Mouse (Mus musculus) mesoderm, embryonic 11.5 days (tissue): Measurements from ENCODE around the gene Pet117.
"Not testable (repeated sequence)": the region's sequence is repeated elsewhere in the genome, so short reads cannot be mapped to it uniquely, and the experiment has no call there.

Experiments
- DNase-seq: peaks from one replicate; pipeline ENCODE4 v3.0.0-alpha.2; 2012; ENCODE audit warnings: low read depth, low spot score

Gene Pet117

DNA sequence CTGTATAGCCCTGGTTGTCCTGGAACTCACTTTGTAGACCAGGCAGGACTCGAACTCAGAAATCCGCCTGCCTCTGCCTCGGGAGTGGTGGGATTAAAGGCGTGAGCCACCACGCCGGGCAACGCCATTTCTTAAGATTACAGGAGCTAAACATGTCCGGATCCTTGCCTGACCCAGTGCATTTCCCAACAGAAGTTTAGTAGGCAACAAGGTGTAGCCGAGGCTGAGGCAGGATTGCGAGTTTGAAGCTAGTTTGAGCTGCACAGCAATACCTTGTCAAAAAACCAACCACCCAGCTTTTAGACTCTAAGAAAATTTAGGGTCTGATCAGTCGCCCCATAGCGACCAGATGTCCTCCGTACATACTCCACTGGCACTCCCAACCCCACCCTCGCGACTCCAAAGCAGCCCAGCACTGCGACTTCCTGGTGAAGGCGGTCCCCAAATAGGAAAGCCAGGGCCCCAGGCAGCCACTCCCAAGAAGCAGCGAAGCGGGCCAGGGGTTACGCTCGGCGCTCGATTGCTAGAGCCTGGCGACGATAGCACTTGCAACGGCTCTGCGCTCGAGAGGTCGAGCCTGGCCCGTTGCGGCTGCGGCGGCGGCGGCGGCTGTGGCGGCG is at the start of gene Pet117, which contains the start of gene Kat14:
Gene Pet117 (plus strand): TSS at position 597 of the 620 bp plus-strand sequence.
Gene Kat14 (plus strand): TSS at position 584 of the 620 bp plus-strand sequence.
- DNase-seq = peak; percentile 94

DNA sequence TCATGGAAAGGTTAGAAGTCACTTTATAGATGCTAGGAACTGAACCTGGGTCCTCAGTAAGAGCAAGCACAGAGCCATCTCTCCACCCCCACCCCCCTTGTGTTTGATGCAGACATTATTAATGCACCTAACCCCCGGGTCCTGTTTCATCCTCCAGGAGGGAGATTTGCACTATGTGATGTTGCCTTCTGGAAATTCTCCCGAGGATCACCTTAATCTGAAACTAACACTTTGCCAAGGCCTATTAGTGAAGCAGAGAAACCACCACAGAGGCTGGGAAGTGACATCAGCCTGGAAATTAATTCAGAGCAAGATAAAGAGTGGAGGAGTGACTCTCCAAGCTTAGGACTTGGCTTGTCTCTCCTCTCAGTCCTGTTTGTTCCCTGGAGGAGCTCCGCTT is 44.6 kb upstream of the Pet117 start:
- DNase-seq = no peak

DNA sequence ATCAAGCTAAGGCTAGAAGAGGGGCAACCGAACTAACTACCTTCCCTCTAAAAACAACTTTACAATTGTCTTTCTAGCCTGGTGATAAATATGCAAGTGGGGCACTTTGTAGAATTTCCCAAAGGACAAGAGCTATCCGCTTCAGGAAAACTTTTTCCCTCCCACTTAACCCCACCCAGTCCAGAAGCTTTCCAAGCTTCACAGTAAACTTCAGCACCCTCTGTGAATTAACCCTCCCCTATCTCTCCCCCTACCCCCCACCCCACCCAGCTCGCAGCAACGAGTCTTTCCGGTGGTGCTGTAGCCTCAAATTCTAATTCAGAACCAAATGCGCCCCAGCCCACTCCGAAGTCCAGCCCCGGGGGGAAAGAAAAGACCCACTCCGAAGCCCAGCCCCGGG is 39.3 kb upstream of the Pet117 start:
- no peak for DNase-seq

DNA sequence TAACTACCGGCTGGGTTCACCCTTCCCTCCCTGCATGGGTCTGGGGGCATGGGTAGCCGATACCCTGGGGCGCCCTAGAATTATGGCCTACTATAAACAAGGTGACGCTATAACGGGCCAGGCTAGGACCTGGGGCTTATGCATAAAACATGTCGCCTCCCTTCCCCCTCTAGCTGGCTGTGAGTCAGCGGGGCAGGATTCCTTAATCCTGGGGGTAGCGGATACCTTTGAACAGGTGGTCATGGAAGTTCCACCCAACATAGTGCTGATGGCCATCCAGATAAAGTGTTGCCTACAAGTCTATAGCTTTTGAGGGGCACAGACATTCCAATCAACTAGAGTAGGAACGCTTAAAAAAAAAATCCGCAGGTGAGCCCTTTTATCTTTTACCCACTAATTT is 38.9 kb upstream of the Pet117 start:
- no peak for DNase-seq

DNA sequence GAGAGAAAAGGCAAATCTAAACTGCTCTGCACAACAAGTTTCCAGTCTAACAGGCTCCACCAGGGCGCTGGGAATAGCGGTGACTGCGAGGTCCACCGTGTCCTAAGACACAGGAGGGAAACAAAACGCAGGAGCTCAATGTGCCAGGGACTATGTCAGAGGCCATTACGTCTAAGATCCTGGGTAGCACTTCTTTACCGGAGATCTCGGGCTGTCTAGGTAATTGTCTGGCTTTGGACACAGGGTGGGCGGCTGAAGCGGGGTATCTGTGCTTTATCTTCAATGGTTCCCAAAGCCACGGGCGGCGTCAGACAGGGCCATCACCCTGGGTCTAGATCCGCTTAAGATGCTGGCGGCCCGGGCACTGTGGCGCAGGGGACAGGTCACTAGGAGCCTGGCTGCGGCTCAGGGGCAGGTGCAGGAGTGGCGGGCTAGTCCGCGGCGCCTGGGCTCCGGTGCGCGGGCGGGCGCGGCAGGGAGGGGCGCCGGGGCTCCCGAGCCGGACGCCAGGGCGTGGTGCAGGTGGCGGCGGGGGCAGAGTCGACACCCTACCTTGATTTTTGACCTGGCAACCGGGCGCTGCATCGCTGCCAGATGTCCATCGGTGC is 38.3 kb upstream of the Pet117 start:
- peak; percentile 21 for DNase-seq

DNA sequence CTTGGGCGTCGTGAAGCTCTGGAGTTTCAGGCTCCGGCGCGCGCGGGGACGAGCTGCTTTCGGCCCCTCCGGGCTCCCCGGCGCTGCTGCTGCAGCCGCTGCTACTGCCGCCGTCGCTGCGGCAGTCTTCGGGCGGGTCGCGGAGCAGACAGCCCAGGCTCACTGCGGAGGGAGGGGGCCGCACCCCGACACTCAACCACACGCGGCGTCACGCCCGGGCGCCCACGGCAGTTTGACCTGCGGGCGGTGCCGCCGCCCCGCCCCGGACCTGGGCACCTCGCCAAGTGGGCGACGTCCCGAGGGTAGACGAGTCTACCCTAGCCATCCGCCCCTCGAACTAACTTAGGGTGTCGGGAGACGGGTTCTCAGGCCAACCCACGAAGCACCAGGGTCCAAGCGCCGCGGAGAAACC is 37.8 kb upstream of the Pet117 start:
- peak; percentile 20 for DNase-seq

DNA sequence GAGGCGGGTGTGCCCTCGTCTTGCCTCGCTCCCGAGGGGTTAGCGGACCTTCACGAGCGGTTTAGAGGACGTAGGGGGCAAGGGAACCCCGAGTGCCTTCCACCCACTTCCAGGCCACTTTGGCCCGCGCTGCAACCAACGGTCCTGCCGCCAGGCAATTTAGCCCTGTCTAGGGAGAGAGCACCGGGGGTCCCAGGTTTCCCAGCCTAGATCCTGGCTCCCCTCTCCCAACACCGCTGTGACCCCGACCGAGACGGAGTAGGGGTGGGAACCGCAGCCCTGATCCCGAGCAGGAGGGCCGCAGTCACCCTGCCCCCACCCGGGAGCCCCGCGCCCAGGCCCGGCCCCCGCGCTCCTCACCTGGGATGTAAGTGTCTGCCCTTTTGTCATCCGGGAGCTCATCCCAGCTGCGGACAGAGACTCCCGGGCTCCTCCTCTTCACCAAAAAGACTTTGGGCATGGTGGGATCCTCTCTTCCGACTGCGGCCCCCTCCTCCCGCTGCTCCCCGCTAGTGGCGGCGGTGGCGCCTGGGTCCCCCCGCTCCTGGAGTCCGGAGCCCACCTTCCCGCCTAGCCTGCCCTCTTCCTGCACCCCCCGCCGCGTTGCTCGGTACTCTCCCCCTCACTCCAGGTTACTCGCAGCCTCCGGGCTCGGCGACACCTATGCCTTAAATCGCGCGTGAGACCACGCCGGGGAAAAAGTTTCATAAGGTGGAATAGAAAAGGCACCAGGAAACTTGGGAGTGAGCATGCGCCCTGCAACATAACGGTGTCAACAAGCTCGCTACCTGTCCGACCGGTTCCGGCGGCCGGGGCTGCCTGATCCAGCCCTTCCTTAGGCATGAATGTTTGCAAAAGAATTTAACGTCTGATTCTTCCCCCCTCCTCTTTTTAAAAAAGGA is 37.1 kb upstream of the Pet117 start, which contains the start of gene Ovol2:
Gene Ovol2 (minus strand): TSS at position 746 of the 902 bp plus-strand sequence.
- DNase-seq = peak; percentile 22

DNA sequence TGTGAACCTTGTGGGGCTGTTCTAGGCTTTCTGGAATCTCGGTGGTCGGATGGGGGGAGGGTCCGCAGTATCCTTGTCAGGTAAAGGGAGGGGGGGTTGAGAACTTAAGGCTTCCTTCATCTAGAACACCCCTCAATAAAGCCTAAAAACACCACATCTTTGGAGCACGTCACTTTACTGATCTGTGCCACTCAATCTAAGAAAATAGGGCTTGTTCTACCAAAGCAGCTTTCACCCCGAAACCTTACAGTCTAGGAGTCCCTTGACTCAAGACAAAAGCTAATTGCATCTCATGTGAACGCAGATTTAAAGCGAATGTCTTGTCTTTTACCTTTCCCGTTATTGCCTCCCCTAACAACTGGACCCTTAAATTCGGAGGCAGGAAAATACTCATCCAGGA is 36.3 kb upstream of the Pet117 start:
- peak; percentile 13 for DNase-seq

DNA sequence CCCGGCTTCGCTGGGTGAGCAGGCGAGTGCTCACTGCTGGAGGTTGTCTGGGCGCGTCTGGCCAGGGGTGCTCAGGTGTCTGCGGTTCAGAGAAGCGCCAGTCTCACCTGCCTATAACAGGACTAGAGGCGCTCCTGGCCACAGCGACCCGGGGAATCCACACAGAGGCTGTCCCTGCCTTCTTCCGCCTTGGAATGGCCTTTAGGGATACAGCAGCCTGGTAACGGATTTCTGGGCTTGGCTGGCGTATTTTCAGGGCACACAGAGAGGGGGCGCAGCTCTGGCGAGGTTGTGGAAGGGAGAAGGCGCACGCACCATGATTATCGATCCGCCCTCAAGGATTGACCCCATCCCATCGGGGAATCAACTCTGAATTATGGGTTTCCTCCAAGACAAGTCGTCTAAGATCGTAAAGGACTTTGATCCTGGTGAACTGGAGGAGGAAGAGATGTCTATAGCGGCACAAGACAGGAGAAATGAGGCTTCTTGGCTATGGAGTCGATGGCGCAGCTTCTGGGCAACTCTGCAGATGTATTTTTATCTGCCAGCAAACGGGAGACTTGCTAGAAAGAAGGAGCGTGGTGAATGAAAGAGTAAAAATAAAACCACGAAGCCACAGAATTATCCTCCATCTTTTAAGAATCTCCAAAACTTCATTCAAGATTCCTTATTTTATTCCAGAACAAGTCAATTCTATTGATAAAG is 35.5 kb upstream of the Pet117 start:
- DNase-seq = peak; percentile 37

DNA sequence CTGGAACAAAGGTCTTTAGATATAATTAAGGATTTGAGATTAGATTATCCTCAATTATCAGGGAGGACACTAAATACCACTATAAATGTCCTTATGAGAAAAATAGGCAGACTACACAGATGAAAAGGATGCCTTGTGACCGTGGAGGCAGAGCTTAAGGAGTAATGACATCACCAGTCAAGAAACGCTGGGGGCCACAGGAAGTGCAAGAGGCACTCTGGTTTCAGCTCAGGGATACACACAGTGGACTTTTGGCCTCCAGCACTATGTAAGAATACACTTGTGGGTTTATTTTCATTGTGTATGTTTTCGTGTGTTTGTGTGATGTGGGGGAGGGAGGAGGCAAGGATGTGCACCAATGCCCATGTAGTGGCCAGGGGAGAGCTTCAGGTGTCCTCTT is 31.6 kb upstream of the Pet117 start:
- DNase-seq = no peak

DNA sequence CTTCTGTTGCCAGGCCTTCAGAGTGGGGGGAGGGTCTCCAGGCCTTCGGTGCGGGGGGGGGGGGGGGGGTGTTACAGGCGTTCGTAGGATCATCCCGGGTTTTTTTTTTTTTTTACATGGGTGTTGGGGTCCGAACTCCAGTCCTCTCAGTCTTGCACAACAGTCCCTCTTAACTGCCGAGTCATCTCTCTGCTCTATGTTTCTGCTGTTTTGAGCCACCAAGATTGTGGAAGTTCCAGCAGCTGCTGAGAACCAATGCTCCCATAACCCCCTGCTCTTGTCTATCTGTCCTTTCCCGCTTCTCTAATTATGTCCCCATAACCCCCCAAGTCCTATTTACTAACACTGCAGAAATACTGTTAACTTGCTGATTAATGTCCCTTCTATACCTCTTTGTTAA is 31.1 kb upstream of the Pet117 start:
- no peak for DNase-seq

DNA sequence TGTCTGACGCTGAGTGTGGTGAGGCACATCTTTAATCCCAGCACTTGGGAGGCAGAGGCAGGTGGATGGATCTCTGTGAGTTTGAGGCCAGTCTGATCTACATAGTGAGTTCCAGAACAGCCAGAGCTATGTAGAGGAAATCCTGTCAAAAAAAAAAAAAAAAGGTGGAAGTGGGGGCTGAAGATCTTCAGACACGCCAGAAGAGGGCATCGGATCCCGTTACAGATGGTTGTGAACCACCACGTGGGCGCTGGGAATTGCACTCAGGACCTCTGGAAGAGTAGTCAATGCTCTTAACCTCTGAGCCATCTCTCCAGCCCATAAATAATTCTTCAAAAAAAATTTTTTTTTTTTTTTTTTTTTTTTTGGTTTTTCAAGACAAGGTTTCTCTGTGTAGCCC is 30.6 kb upstream of the Pet117 start:
- DNase-seq = not testable (repeated sequence)

DNA sequence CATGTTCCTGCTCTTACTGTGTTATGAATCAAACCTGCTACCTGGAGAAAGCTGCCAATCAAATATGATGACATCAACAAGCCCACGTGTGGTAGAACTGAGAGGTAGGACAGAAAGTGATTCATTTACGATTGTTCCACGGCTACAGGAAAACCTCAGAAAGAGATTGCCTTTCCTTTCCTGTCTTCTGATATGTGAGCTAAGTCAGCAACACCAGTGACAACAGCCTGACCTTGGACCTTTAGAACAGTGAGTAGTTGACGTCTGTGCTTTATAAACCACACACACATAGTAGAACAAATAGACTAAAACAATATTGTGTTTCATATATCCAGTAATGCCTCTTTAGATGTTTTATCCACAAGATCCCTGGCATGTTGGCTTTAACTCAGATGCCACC is 25.6 kb upstream of the Pet117 start:
- DNase-seq = no peak

DNA sequence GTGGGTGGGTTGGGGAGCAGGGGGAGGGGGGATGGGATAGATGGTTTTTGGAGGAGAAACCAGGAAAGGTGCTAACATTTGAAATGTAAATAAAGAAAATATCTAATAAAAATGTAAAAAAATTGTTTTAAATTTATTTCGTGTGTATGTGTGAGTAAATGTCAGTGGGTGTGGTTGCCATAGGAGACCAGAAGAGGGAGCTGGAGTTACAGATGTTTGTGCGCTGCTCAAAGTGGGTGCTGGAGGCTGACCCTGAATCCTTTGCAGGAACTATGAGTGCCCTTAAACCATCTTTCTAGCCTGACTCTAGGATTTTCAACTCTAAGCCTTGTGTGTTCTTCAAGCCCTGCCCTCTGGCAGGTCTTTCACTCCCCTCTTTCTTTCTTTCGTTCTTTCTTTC is 20.3 kb upstream of the Pet117 start:
- no peak for DNase-seq

DNA sequence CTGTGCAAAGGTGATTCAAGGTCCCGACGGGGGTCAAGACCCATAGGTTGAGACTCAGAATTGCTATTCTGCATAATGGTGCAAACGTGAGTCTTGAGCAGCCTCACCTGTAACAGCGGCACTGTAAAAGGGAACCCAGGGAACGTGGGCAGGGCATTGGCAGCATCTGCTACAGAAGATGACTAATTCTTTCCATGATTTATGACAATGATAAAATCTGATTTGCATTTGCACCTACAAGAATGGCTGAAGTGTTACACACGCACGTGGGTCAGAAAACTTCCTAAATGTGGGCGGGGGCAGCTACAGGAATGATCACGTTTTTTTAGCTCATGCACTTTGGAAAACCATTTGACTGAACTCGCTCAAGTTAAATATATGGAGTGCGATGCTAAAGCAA is 16.0 kb upstream of the Pet117 start:
- no peak for DNase-seq

DNA sequence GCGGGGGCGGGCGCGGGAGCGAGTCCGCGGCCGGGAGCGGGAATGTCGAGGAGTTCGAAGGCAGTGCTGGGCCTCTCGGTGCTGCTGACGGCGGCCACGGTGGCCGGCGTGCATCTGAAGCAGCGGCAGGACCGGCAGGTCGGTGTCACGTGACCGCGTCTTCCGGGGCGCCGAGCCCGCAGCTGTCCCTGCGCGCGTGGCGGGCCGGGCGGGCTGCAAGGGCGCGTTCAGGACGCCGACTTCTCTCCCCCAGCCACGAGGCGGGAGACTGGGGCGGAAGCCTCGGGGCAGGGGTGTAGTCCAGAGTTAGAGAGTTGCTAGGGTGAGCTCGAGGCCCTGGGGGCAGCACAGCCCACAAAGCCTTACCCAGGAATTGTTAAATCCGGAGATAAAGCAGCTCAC is 225 bp downstream of the Pet117 start:
- DNase-seq = peak; percentile 66

DNA sequence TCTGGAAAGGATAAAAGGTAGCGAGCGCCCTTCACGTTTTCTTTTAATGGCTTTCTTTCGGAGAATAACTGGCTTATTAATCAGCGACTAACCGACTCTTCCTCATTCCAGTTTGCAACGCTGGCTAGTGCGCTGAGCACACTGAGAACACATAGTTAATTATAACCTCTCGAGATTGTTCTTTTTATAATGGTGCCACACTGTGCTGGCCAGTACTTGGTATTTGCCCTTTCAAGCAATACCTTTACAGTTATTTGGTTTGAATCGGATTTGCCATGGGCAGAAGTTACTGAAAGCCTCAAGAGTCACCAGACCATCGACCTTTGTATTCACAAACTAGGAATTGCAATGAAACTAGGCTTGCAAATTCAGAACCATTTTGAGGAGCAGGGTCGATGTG is 715 bp downstream of the Pet117 start:
- DNase-seq = no peak

DNA sequence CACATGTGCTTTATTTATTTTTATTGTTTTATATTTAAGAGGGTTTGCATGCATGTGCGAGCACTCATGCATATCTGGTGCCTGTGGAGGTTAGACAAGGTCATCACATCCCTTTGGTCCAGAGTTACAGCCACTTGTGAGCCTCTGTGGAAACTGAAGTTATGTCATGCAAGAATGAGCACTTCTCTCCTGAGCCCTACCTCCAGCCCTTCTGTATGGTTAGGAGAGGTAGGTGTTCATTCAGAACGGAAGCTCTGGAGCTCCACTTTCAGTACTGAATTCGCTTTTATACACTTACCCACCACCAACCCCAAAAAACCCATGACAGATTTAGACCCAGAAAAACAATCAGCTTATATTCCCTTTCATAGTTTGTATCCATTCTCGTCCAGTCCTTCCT is 2.8 kb downstream of the Pet117 start:
- DNase-seq = no peak

DNA sequence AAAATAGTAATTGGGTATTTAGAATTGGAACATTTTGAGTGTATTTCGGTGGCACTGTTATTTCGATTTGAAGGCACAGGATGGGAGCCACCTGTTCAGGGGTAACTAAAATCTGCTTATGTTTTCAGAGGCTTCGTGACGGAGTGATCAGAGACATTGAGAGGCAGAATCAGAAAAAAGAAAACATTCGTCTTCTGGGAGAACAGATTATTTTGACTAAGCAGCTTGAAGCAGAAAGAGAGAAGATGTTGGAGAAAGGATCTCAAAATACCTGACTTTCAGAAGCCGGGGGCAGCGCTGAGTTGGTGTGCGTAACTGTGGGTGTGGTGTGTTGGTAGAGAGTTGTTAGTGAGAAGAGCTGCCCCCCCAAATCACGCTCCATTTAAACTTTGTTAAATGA is 4.3 kb downstream of the Pet117 start:
- no peak for DNase-seq

DNA sequence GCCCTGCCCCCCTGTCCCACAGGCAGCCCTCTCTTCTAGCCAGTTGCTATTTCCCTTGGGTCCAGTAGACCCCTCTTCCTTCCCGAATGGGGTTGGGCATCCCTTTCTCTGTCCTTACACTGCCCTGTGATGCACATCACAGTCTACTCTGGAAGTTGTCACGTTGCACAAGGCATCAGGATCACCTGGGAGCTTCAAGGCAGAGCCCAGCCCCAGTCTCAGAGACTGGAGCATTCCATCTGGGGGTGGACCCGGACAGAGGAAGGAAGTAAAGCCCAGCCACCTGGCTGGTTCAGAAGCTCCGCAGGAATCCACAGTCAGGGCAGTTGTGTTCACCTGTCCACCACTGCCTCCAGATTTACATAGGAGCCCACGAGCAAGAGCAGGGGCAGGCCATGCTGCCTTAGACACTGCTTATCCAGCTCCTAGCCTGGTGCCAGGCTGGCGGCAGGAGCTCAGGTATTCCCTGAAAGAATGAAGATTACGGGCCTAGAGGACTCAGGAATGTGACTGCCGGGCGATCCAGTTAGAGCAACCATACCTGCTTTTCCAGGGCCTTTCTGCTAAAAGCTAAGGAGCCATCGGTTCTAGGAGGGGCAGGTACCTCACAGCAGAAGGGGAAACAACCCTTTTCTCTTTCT is 6.4 kb downstream of the Pet117 start:
- no peak for DNase-seq

DNA sequence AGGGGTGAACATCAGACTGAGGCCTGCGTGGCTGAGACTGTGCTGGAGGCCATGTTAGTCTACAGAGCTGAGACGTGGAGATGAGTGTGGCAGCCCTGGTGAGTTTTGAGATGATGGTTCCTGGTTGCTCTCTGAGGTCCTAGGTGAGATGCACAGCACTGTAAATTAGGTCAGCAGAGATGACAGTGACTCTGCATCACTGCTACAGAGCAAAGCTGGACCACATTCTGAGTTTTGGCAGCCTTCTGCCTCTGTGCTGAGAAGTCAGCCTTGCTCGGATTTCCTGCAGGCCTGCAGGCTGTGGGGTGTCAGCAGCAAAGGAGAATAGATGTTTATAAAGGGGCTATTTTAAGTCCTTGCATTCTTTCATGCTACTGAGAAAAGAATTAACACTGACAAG is 12.5 kb downstream of the Pet117 start:
- DNase-seq = no peak
